Mouse (Mus musculus) limb, embryonic 12.5 days (tissue): ENCODE results near the gene Tceal9. TPM values are rescaled to one million over a fixed set of nuclear protein-coding genes. Genes with fewer than 3 reads are reported as not detected.
"Not testable (repeated sequence)": the region's sequence is repeated elsewhere in the genome, so short reads cannot be mapped to it uniquely, and the experiment has no call there.

ENCODE experiments used
- ATAC-seq: fragments of 200-750 bp; cut with Nextera tagmentation; 2 replicates; pipeline ENCODE4 v1.8.0; 2017; ENCODE audit warnings: low read depth, moderate TSS enrichment; ENCODE audit not compliant: insufficient number of reproducible peaks, insufficient read depth, low FRiP score, low TSS enrichment
- H3K27ac ChIP-seq: fragments of 300-500 bp; sonication (generic); 2 replicates; pipeline ENCODE4 v1.5.1; 2016; ENCODE audit warnings: mild to moderate bottlenecking, moderate library complexity
- H3K27me3 ChIP-seq: fragments of 300-500 bp; sonication (generic); 2 replicates; pipeline ENCODE4 v1.6.1; 2016; ENCODE audit warnings: mild to moderate bottlenecking, moderate library complexity
- H3K36me3 ChIP-seq: fragments of 300-500 bp; sonication (generic); 2 replicates; pipeline ENCODE4 v1.6.1; 2016; ENCODE audit warnings: mild to moderate bottlenecking, moderate library complexity
- H3K4me1 ChIP-seq: fragments of 300-500 bp; sonication (generic); replicated peaks from 2 replicates; pipeline ENCODE4 v1.6.1; 2016
- H3K4me2 ChIP-seq: fragments of 300-500 bp; sonication (generic); 2 replicates; pipeline ENCODE4 v1.6.1; 2016; ENCODE audit warnings: mild to moderate bottlenecking, moderate library complexity
- H3K4me3 ChIP-seq: fragments of 300-500 bp; sonication (generic); replicated peaks from 2 replicates; pipeline ENCODE4 v1.5.1; 2016; ENCODE audit warnings: mild to moderate bottlenecking
- H3K9ac ChIP-seq: fragments of 300-500 bp; sonication (generic); replicated peaks from 2 replicates; pipeline ENCODE4 v1.6.1; 2016; ENCODE audit warnings: mild to moderate bottlenecking, moderate library complexity
- H3K9me3 ChIP-seq: fragments of 300-500 bp; sonication (generic); 2 replicates; pipeline ENCODE4 v1.6.1; 2016; ENCODE audit warnings: mild to moderate bottlenecking, moderate library complexity
- WGBS: fragments of 180-500 bp; shearing (Covaris S2); methylation state at CpG from one replicate; pipeline ENCODE4 v1.1.7; 2016; 5-methylcytosine and 5-hydroxymethylcytosine counted together
- polyA plus RNA-seq: library from polyadenylated mRNA; unstranded; fragments of >200 nt; fragmentation: Nextera tagmentation; extraction: Ambion mirVana; gene quantifications from 2 replicates; pipeline ENCODE4 v1.2.1, GENCODE M21; 2016

Gene Tceal9
- polyA plus RNA-seq, 1 experiment from 2014 or later = 680 TPM

DNA sequence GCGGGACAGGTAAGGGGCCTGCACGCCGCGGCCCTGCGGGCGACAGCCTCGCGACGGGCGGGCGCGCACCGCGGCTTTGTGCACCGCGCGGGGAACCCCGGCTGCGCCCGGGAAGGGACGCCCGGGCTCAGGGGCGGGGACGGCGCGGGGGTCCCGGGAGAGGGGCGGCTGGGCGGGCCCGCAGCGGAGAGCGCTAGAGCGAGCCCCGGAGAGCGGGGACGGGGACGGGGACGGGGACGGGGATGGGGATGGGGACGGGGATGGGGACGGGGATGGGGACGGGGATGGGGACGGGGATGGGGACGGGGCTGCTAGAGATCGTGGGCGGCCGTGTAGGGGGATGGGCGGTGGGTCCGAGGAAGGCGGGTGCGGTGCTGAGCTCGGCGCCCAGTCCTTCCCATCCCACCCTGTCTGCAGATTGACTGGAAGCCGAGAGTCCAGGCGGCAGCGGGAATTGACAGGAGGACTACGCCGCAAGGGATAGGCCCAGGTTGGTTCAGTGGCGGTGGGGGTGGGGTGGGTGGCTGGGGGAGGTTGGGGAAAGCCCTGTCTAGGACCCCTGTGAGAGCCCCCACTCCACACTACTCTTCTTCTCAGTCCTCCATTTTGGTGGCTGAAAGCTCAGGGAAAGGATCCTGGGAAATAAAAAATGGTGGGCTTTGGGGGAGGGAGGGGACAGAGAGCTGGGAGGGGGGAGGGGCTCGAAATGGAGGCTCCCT is 25.7 kb downstream of the Tceal9 start:
- H3K27ac ChIP-seq = 0 out of 2 replicates have a peak overlapping the region, but pooled peaks have one; percentile 12
- peak overlapping the region; percentile 57; the same call in 1 of the 2 replicates for H3K9ac ChIP-seq
- ATAC-seq = peak; percentile 68
- not testable (repeated sequence) for H3K4me1 ChIP-seq, H3K27me3 ChIP-seq, H3K9me3 ChIP-seq, H3K36me3 ChIP-seq
- peak overlapping the region; percentile 48 for H3K4me2 ChIP-seq
- H3K4me3 ChIP-seq = peak overlapping the region; percentile 44
- 36% methylated on average over 14 of the region's 60 CpGs for WGBS

DNA sequence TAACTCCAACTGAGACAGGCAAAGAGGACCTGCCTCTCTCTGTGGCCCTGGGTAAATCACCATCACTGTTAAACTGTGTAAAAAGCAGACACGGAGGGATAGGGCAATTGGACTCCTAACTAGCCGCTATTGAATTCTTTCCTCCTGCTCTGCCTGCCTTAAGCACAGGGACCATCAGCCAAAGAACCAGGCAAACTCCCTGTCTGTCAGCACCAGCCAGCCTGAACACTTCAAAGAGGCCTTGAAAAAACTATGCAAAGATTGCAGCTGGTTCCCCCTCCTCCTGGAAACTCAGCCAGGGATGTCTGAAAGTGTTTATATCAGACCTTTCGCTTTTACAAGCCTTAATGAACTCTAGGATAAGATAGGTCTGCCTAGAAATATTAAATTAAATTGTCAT is 29.7 kb downstream of the Tceal9 start:
- peaks cover 6% of the 10 kb centered on the region; the same call in 1 of the 2 replicates for H3K4me1 ChIP-seq
- no peak overlapping the region for H3K27ac ChIP-seq
- no peak overlapping the region for H3K4me3 ChIP-seq
- H3K27me3 ChIP-seq = peaks cover 11% of the 10 kb centered on the region; the same call in 1 of the 2 replicates
- H3K9me3 ChIP-seq = no peaks in the 10 kb centered on the region
- WGBS = 17% methylated on average over 3 of the region's 3 CpGs
- no peak for ATAC-seq
- H3K9ac ChIP-seq = no peak overlapping the region
- H3K36me3 ChIP-seq = peaks cover 7% of the 10 kb centered on the region
- H3K4me2 ChIP-seq = no peak overlapping the region

DNA sequence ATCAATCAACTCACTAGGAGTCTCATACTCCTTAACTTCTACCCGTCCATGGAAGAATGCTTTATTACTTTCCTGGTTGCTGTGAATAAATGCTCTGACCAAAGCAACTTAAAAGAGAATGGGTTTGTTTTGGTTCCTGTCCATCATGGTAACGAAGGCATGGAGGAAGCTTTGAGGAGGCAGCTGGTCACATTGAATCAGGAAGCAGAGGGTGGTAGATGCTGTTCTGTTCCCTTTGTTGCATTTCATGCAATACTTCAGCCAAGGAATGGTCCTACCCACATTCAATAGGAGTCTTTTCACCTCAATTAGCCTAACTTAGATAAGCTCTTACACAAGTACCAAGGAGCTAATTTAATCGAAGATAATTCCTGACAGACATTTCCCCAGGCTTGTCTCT is 30.5 kb downstream of the Tceal9 start:
- WGBS = 43% methylated on average over 3 of the region's 3 CpGs
- H3K4me1 ChIP-seq = peaks cover 6% of the 10 kb centered on the region; the same call in 1 of the 2 replicates
- no peak for ATAC-seq
- peaks cover 7% of the 10 kb centered on the region for H3K36me3 ChIP-seq
- no peaks in the 10 kb centered on the region for H3K9me3 ChIP-seq
- no peak overlapping the region for H3K4me2 ChIP-seq
- no peak overlapping the region for H3K27ac ChIP-seq
- H3K27me3 ChIP-seq = 0 out of 2 replicates have a peak, but pooled peaks cover 8% of the 10 kb centered on the region
- H3K4me3 ChIP-seq = no peak overlapping the region
- no peak overlapping the region for H3K9ac ChIP-seq

DNA sequence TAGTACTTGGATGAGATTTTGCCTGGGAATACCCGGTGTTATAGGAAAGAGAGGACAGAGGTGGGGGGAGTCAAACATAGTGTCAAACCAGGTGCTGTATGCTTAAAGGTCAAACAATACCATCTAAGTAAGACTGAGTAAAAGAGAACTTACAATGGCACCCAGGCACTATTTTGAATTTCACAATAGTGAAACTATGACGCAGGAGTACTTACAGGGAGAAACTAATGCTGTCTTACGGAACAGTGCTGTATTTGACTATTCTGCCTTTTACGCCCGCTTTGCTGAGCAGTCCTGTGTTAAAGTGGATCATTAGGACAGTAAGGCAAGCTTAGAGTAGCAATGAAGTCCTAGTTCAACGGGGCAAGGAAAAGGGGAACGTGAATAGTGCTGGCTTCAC is 32.7 kb downstream of the Tceal9 start:
- no peak for ATAC-seq
- Histone ChIP-seq H3K36me3 (no peaks in the 10 kb centered on the region), H3K9ac (no peak overlapping the region), H3K4me2 (no peak overlapping the region), H3K4me3 (no peak overlapping the region), H3K27me3 (0 out of 2 replicates have a peak, but pooled peaks cover 8% of the 10 kb centered on the region), H3K9me3 (no peaks in the 10 kb centered on the region), H3K27ac (no peak overlapping the region), H3K4me1 (no peaks in the 10 kb centered on the region)
- 86% methylated on average over 7 of the region's 7 CpGs for WGBS

DNA sequence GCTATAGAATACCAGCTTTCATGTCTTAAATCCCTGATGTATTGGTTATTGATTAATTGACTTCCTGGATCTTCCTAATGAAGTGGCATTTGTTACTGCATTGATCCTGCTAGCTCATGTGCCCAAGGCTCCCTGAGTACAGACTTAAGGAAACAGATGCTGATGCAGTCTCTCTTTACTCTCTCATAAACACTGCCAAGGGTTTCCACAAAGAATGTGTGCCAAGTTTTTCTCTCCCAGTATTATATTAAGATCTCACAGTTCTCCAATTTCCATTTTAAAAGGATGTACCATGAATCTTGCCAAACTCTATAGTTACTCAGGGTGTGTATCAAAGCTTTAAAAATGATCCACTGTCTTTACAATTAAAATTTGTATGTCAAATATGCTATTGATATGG is 33.5 kb downstream of the Tceal9 start:
- H3K36me3 ChIP-seq = no peaks in the 10 kb centered on the region
- no peaks in the 10 kb centered on the region for H3K9me3 ChIP-seq
- H3K27me3 ChIP-seq = 0 out of 2 replicates have a peak, but pooled peaks cover 8% of the 10 kb centered on the region
- no peak overlapping the region for H3K4me3 ChIP-seq
- H3K4me1 ChIP-seq = no peaks in the 10 kb centered on the region
- H3K4me2 ChIP-seq = no peak overlapping the region
- no peak overlapping the region for H3K9ac ChIP-seq
- no peak for ATAC-seq
- H3K27ac ChIP-seq = no peak overlapping the region

DNA sequence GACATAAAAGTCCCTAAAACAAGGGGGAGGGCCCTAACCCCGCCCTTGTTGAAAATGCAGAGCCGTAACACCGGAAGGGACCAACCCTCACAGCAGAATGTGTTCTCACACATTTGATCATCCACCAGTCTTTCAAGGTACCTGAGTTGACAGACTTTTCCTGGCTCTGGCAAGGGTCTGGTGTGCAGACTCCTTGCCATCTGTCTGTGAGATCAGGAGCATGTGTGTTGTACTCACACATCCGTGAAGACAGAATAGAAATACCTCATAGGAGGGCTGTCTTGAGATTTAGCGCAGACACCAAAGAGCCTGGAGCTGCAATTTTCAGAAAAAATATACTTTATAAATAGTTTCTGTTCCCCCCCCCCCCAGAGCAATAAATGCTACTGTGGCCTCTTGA is 34.5 kb downstream of the Tceal9 start:
- WGBS = 78% methylated on average over 5 of the region's 5 CpGs

GRCm38 (mm10) chrX:136290817-136291281 is 46.0 kb downstream of the Tceal9 start:
- peak; percentile 26; the same call in 1 of the 2 replicates for ATAC-seq
- Histone ChIP-seq H3K4me1 (no peaks in the 10 kb centered on the region), H3K4me3 (no peak overlapping the region), H3K9me3 (no peaks in the 10 kb centered on the region), H3K9ac (no peak overlapping the region), H3K4me2 (peak overlapping the region; percentile 33), H3K27me3 (0 out of 2 replicates have a peak, but pooled peaks cover 4% of the 10 kb centered on the region), H3K27ac (no peak overlapping the region), H3K36me3 (no peaks in the 10 kb centered on the region)
- WGBS = 25% methylated on average over 8 of the region's 8 CpGs

More for the DNA sequence above, 34.5 kb downstream of the Tceal9 start:
- no peak overlapping the region for H3K4me3 ChIP-seq
- no peaks in the 10 kb centered on the region for H3K36me3 ChIP-seq
- no peak overlapping the region for H3K4me2 ChIP-seq
- H3K9ac ChIP-seq = no peak overlapping the region
- no peaks in the 10 kb centered on the region for H3K4me1 ChIP-seq
- H3K27me3 ChIP-seq = 0 out of 2 replicates have a peak, but pooled peaks cover 8% of the 10 kb centered on the region
- ATAC-seq = no peak
- no peak overlapping the region for H3K27ac ChIP-seq
- no peaks in the 10 kb centered on the region for H3K9me3 ChIP-seq

Other genes starting within 250 kb of the Tceal9 start
- gene Arxes1, start 211.7 kb upstream of the Tceal9 start, polyA plus RNA-seq = 49.8 and 50.9 TPM in 2 replicates
- gene Bex2, start 176.8 kb upstream of the Tceal9 start, polyA plus RNA-seq = 218 and 236 TPM in 2 replicates
- not detected in 2 replicates for gene Nxf3, start 159.8 kb upstream of the Tceal9 start, polyA plus RNA-seq
- 59.3 and 71.3 TPM in 2 replicates for gene Bex4, start 106.1 kb upstream of the Tceal9 start, polyA plus RNA-seq
- 189 and 197 TPM in 2 replicates for gene Tceal8, start 72.7 kb upstream of the Tceal9 start, polyA plus RNA-seq
- gene Tceal5, start 41.2 kb upstream of the Tceal9 start, polyA plus RNA-seq = 12.7 and 13.8 TPM in 2 replicates
- gene Tceal7, start 30.3 kb upstream of the Tceal9 start, polyA plus RNA-seq = 10.1 and 12.7 TPM in 2 replicates
- gene Bex1, start 29.6 kb upstream of the Tceal9 start, polyA plus RNA-seq = 91.8 and 92.3 TPM in 2 replicates
- gene Bex3, start 25.2 kb downstream of the Tceal9 start, polyA plus RNA-seq = 559 and 577 TPM in 2 replicates